Mouse (Mus musculus) heart, embryonic 12.5 days (tissue): Measurements from ENCODE around the gene Defb28. TPM values are rescaled to one million over a fixed set of nuclear protein-coding genes. Genes with fewer than 3 reads are reported as not detected.

ENCODE experiments used
- ATAC-seq: fragments of 200-750 bp; cut with Nextera tagmentation; 2 replicates; pipeline ENCODE4 v1.8.0; 2017; ENCODE audit warnings: moderate TSS enrichment, moderate library complexity; ENCODE audit not compliant: insufficient number of reproducible peaks, low FRiP score
- H3K27ac ChIP-seq: fragments of 300-500 bp; sonication (generic); 2 replicates; pipeline ENCODE4 v1.5.1; 2016; ENCODE audit warnings: mild to moderate bottlenecking, moderate library complexity; ENCODE audit not compliant: poor library complexity, severe bottlenecking
- H3K27me3 ChIP-seq: fragments of 300-500 bp; sonication (generic); replicated peaks from 2 replicates; pipeline ENCODE4 v1.6.1; 2016; ENCODE audit warnings: mild to moderate bottlenecking, moderate library complexity
- H3K36me3 ChIP-seq: fragments of 300-500 bp; sonication (generic); 2 replicates; pipeline ENCODE4 v1.6.1; 2016; ENCODE audit warnings: mild to moderate bottlenecking, moderate library complexity
- H3K4me1 ChIP-seq: fragments of 300-500 bp; sonication (generic); replicated peaks from 2 replicates; pipeline ENCODE4 v1.6.1; 2016; ENCODE audit warnings: mild to moderate bottlenecking
- H3K4me2 ChIP-seq: fragments of 300-500 bp; sonication (generic); 2 replicates; pipeline ENCODE4 v1.6.1; 2016; ENCODE audit warnings: mild to moderate bottlenecking, moderate library complexity
- H3K4me3 ChIP-seq: fragments of 300-500 bp; sonication (generic); 2 replicates; pipeline ENCODE4 v1.5.1; 2016; ENCODE audit warnings: mild to moderate bottlenecking
- H3K9ac ChIP-seq: fragments of 300-500 bp; sonication (generic); 2 replicates; pipeline ENCODE4 v1.6.1; 2016; ENCODE audit warnings: mild to moderate bottlenecking, moderate library complexity
- H3K9me3 ChIP-seq: fragments of 300-500 bp; sonication (generic); replicated peaks from 2 replicates; pipeline ENCODE4 v1.6.1; 2016; ENCODE audit warnings: mild to moderate bottlenecking, moderate library complexity
- WGBS: fragments of 180-500 bp; shearing (Covaris S2); methylation state at CpG from one replicate; pipeline ENCODE4 v1.1.7; 2016; 5-methylcytosine and 5-hydroxymethylcytosine counted together
- polyA plus RNA-seq: library from polyadenylated mRNA; unstranded; fragments of >200 nt; fragmentation: Nextera tagmentation; extraction: Ambion mirVana; gene quantifications from 2 replicates; pipeline ENCODE4 v1.2.1, GENCODE M21; 2016

Defb28 gene
- polyA plus RNA-seq, 1 experiment from 2014 or later: not detected

DNA sequence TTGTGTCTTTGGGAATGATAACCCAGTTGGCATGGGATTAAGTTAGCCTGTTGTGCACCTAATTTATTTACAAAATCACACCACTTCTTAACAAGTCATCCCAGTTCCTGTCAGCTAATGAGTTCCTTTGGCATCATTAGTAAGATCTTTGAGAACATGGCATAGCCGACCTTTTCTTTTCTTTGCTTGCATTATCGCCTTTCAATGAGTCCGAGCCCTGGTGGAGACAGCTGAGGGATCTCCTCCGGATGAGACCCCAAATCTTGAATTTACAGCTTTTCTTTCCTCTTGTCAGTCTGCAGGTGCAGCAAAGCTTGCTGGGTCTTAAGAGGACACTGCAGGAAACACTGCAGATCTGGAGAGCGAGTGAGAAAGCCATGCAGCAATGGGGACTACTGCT is 51.0 kb downstream of the Defb28 start, which contains the start of gene Gm17416:
Gene Gm17416, plus strand, starts transcription at position 301 of the 400 bp plus-strand sequence.
- peaks cover 2% of the 10 kb centered on the region for H3K27me3 ChIP-seq
- H3K4me3 ChIP-seq: no peak within 1 kb of the TSS
- no peaks in the 10 kb centered on the region for H3K4me1 ChIP-seq
- H3K4me2 ChIP-seq: no peak within 1 kb of the TSS
- no peak within 1 kb of the TSS for H3K27ac ChIP-seq
- no peak within 1 kb of the TSS for H3K9ac ChIP-seq
- H3K36me3 ChIP-seq: no peaks in the 10 kb centered on the region
- 86% methylated on average over 5 of the region's 5 CpGs for WGBS
- no peaks in the 10 kb centered on the region for H3K9me3 ChIP-seq
- no peak for ATAC-seq

DNA sequence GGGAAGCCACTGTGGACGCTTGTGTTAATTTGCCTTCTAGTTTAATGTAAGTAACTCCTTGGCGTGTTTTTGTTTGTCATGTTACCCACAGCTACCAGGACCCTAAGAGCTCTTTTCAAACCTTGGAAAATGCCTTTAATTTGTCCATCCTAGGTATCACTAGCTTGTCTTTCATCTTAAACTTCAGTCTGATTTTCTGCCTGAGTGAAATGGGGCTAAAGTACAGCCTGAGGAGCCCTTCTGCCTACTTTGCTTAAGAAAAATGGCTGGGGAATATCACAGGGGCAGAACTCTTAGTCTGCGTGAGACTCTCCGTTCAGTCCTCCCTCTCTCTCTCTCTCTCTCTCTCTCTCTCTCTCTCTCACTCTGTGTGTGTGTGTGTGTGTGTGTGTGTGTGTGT is 51.8 kb downstream of the Defb28 start:
- Histone ChIP-seq H3K4me1 (no peaks in the 10 kb centered on the region), H3K27ac (no peak overlapping the region), H3K4me2 (no peak overlapping the region), H3K36me3 (no peaks in the 10 kb centered on the region), H3K27me3 (peaks cover 2% of the 10 kb centered on the region), H3K9ac (no peak overlapping the region), H3K9me3 (no peaks in the 10 kb centered on the region), H3K4me3 (no peak overlapping the region)
- 71% methylated on average over 4 of the region's 4 CpGs for WGBS
- no peak for ATAC-seq

DNA sequence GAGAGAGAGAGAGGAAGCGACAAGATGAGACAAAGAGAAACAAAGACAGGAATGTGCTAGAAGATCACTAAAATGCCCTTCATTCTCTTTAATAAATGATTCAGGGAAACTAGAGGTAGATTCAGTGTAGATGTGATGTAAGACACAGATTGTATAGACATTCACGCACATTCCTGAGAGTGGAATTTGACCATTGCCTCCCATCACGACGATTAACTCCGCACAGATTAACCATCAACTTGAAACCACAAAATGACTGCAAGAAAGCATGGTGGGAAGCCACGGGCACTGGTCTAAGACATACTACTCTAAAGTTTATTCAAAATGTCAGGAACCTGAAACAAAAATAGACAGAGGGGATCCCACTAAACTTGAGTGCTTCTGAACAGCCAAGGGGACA is 52.3 kb downstream of the Defb28 start:
- Histone ChIP-seq H3K9me3 (no peaks in the 10 kb centered on the region), H3K36me3 (no peaks in the 10 kb centered on the region), H3K4me2 (no peak overlapping the region), H3K4me1 (no peaks in the 10 kb centered on the region), H3K9ac (no peak overlapping the region), H3K4me3 (no peak overlapping the region), H3K27ac (no peak overlapping the region), H3K27me3 (peaks cover 2% of the 10 kb centered on the region)
- no peak for ATAC-seq
- WGBS: 70% methylated on average over 6 of the region's 6 CpGs

Other genes starting within 250 kb of the Defb28 start
- 33.6 and 37.5 TPM in 2 replicates for gene Tbc1d20, start 224.4 kb upstream of the Defb28 start, polyA plus RNA-seq
- 65.3 and 68.9 TPM in 2 replicates for gene Rbck1, start 185.6 kb upstream of the Defb28 start, polyA plus RNA-seq
- 8.5 and 10.1 TPM in 2 replicates for gene Trib3, start 174.2 kb upstream of the Defb28 start, polyA plus RNA-seq
- gene Nrsn2, start 141.6 kb upstream of the Defb28 start, polyA plus RNA-seq: 3.4 and 3.8 TPM in 2 replicates
- gene Sox12, start 120.2 kb upstream of the Defb28 start, polyA plus RNA-seq: 11.5 TPM in 2 replicates
- 61.4 and 64.9 TPM in 2 replicates for gene Zcchc3, start 103.2 kb upstream of the Defb28 start, polyA plus RNA-seq
- gene 6820408C15Rik, start 102.7 kb upstream of the Defb28 start, polyA plus RNA-seq: 1.7 and 2.1 TPM in 2 replicates
- gene Defb23, start 53.6 kb upstream of the Defb28 start, polyA plus RNA-seq: not detected in 2 replicates
- not detected in 2 replicates for gene Defb20, start 41.2 kb upstream of the Defb28 start, polyA plus RNA-seq
- not detected in 2 replicates for gene Defb22, start 28.1 kb upstream of the Defb28 start, polyA plus RNA-seq
- gene Defb26, start 6.6 kb upstream of the Defb28 start, polyA plus RNA-seq: not detected in 2 replicates
- gene Defb29, start 21.8 kb downstream of the Defb28 start, polyA plus RNA-seq: not detected in 2 replicates
- gene Gm17416, start 51.1 kb downstream of the Defb28 start, polyA plus RNA-seq: not detected in 2 replicates
- not detected in 2 replicates for gene Defb21, start 54.5 kb downstream of the Defb28 start, polyA plus RNA-seq
- 0.88 and 0.98 TPM in 2 replicates for gene Defb19, start 62.1 kb downstream of the Defb28 start, polyA plus RNA-seq
- not detected in 2 replicates for gene Defb45, start 81.1 kb downstream of the Defb28 start, polyA plus RNA-seq
- gene Defb36, start 86.1 kb downstream of the Defb28 start, polyA plus RNA-seq: not detected in 2 replicates
- not detected in 2 replicates for gene Defb25, start 104.8 kb downstream of the Defb28 start, polyA plus RNA-seq
- 9.5 and 10.1 TPM in 2 replicates for gene Rem1, start 108.7 kb downstream of the Defb28 start, polyA plus RNA-seq
- gene H13, start 151.2 kb downstream of the Defb28 start, polyA plus RNA-seq: 87.5 and 91.9 TPM in 2 replicates
- 23.1 and 25.2 TPM in 2 replicates for gene Mcts2, start 168.8 kb downstream of the Defb28 start, polyA plus RNA-seq
- gene Id1, start 218.0 kb downstream of the Defb28 start, polyA plus RNA-seq: 87.7 and 90.9 TPM in 2 replicates
- gene Cox4i2, start 235.9 kb downstream of the Defb28 start, polyA plus RNA-seq: 18.9 and 20.8 TPM in 2 replicates